Mouse (Mus musculus): ENCODE measurements at regions not wholly inside any gene's neighbourhood (a gene's known extent, or its start where the extent isn't known, plus 50 kb on each side); places are given as distances from the start of the nearest gene placed in this dataset.
A peak's percentile ranks its signal among the peaks of the same experiment; 100 is the strongest.

DNA sequence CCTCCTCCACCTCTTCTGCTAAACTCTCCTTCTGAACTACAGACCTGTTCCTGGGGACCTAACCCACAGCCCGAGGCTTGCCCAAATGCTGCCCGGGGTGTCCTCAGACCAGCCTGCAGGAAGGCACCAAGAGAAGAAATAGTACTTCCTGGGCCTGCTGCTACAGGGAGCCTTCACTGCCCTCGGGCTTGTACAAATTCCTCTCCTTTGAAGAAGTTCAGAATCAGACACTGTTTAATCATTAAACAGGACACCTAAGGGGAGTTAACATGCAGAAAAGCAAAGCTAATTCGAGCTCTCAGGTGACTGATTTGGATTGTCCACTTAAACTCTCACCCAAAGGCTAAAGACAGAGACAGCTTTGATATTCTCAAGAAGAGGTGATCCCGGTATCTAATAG is 651.8 kb downstream of the Dhx35 start:
- DNase-seq (ENCODE audit: low spot score), result no peak
- intact Hi-C loops (cut with DNase I), result no loop called here

DNA sequence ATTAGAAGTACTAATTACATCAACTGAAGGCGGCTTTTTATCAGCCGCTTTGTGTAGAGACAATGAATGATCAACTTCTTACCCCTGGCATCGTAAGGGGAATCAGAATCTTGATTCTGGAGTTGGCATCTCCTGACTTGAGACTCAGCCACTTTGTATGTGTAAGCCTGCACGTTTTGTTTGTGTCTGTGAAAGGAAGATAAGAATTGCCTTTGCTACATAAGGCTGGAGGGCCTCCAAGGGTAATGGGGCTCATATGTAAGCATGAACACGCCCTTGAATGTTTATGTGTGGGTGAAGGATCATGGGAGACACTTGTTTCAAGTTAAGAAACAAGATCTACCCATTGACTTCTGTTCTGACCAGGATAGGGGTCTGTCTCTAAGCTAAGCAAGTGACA is 652.3 kb downstream of the Dhx35 start:
- no peak for DNase-seq (ENCODE audit: low spot score)
- intact Hi-C loops (cut with DNase I), result no loop called here

DNA sequence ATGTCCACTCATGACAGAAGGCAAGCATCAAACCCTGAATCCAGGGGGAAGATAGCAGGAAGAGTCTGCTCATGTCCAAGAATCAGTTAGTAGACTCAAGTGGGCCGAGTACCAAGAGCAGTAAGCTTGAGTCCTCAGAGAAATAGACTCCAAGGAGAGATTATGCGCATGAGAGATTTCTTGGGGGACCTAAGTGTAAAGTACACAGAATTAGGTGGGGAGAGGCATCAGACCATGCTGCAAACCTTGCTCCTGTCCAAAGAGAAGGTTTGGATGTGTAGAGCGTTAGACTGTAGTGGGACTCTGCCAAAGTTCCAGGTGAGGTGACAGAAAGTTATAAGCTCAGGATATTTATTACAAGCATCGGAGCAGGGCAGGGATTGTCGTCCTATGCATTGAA is 654.4 kb downstream of the Dhx35 start:
- intact Hi-C loops (cut with DNase I), result no loop called here
- DNase-seq (ENCODE audit: low spot score), result no peak

DNA sequence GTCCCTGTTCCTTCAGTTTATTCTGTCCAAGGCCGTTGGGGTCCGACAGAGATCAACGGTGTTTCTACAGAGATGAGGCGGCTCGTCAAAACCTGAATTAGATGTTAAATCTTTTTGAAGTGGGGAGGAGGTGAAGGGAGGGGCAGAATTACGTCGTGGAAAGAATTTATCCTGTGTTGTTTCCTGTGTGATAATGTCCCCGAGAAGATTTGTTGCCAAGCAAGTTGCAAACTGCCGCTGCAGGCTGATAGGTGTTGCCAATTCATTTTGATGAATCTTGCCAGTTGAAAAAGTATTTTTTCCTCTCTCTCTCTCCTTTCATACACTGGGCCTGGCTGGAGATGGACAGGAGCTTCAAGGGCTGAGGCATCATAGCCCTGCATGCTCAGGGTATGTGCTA is 656.8 kb downstream of the Dhx35 start:
- intact Hi-C loops (cut with DNase I), result no loop called here
- DNase-seq (ENCODE audit: low spot score), result no peak

DNA sequence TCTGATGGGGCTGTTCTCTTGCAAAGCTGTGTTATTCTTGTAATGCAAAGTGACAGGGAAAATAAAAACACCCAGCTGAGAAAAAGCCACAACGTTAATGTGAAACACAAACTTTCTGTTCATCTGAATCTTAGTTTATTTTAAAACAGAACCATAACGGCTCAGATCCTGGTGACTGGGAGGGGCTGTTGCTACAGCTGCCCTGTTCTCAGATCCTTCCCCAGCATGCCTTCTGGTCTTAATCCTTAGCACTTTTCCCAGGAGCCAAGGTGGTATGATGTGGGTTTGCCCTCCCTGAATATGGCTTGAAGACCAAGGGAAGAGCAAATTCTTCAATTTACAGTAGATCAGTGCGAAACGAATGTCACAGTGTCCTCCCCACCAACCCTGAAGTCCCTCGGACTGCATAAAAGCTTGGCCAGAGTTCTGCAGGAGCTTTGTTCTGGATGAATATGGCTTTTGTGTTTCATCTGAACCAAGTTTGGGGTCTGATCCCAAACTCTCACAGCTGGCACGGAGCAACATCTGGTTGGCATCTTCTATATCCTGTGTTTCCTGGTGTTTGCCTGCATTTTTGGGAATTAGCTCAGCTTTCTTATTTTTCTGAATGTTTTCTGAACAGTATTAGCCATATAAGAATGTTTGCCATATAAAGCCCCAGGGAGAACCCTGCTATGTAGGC is 686.9 kb downstream of the Dhx35 start:
- no peak for DNase-seq (ENCODE audit: low spot score)
- intact Hi-C loops (cut with DNase I), result no loop called here

DNA sequence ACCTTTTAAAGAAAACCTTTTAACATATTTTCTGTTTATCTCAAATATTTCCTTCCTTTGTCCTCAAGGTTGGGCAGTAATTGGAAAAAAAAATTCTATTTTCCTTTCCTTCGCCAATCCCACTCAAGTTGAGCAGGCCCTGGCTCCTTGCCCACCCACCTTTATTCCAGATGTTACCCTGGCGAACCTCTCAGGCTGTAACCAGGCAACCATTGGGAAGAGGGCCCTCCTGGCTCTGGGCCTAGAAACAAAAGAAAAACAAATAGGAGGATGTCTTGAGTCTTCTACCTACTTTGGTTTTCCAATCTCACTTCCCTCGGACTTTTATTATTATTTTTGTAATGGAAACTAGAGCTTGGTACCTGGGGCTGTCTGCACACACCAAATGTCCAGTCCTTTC is 696.5 kb downstream of the Dhx35 start:
- intact Hi-C loops (cut with DNase I), result no loop called here
- DNase-seq (ENCODE audit: low spot score), result peak; percentile 53

DNA sequence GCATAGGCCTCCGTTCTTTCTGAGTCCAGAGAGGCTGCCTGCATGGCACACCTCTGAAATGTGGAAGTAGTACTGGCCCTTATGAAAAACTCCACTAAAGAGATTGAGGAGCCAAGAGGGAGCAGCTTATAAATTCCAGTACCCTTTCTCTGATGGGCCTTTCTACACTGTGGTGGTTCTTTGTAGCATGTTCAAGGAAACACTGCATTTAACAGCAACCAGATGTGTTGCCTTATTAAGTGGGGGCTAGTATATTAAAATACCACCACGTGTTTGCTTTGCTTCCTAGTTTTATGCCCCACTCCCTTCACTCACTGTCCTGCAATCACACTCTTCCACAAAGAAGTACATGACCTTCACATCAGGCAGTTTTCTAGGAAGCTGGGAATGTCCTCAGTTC is 704.1 kb downstream of the Dhx35 start:
- no peak for DNase-seq (ENCODE audit: low spot score)
- intact Hi-C loops (cut with DNase I), result no loop called here

DNA sequence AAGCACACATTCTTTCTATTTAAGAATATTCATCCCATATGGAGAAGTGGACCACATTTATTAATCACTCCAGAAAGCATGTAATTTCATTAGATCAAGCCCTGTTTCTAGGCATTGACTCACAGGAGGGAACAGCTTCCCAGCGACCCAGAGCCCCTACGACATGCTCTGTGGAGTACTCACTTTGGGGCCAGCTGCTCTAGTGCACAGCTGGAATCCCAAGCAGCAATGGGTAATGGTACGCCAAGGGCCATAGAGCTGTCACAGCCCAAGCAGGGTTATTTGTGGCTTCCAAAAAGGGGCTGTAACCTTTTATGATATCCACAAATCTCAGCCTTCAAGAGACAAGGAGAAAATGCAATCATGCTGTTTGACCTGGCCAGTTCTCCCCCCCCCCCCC is 706.4 kb downstream of the Dhx35 start:
- intact Hi-C loops (cut with DNase I), result no loop called here
- DNase-seq (ENCODE audit: low spot score), result no peak

DNA sequence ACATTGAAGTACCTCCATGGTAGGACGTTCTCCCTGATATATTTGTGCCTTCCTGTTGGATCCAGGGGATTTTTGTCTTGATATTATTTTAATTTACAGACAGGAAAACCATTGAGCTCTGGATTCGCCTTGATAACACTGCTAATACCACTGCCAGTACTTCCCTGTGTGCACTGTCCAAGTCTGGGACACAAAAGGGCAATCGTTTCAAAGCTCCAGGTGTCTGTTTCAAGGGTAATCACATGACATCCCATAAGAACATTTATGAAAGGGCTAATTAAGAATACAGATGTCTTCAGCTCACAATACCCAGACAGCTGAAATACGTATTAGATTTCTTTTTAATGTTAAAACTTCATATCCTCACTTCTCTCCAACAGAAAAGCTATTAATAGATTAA is 724.5 kb downstream of the Dhx35 start:
- intact Hi-C loops (cut with DNase I), result no loop called here
- DNase-seq (ENCODE audit: low spot score), result peak; percentile 23

DNA sequence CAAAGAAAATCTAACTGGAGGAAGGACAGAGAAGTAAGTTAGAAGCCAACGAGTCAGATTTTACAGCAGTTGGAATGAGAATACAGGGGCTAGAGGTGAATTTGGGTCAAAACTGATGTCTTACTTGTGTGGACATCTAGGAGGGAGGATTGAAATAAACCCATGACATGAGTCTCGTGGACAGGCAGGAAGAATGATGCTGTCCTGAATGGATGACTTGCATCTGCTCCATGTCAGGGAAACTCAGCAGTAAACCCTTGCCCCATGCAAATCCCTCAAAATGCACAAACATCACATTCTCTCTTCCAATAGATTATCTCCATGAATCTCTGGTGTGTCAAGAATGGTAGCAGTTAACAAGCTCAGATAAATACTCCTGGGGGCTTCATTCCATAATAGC is 729.1 kb downstream of the Dhx35 start:
- no peak for DNase-seq (ENCODE audit: low spot score)
- intact Hi-C loops (cut with DNase I), result no loop called here

DNA sequence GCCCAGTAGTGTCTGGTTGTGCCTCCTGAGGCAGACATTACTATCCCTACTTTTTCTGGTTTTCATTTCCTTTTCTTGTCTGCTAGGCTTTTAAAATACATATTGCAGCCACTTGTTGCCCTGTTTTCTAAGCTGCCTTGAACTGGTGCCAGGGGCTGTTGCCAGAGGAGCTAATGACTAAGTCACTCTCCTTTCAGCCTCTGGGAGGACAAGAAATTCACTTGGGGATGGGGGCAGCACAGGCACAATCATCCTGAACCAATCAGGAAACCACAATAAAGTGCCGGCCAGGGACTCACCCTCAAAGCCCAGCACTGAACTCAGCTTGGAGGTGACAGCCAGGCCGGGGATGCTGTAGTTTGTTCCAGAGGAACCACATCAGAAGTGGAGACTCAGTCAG is 740.3 kb downstream of the Dhx35 start:
- peak; percentile 57 for DNase-seq (ENCODE audit: low spot score)
- intact Hi-C loops (cut with DNase I), result no loop called here

DNA sequence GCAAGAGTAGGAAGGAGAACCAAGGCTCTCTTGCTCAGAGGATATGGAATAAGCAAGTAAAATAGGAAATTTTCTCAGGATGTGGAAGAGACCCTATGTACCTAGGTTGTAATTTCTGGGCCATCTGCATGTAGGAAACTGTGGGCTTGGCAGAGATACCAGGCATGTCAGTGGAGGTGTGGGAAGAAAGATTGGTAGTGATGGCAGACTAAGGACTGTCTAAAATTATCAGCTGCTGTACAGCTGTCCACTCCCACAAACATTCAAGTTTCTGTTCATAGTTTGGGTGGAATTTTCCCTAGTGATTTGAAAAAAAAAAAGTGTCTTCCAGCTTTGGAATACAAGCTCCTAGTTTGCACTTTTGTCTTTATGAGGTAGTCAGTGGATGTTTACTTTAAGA is 744.7 kb downstream of the Dhx35 start:
- intact Hi-C loops (cut with DNase I), result no loop called here

DNA sequence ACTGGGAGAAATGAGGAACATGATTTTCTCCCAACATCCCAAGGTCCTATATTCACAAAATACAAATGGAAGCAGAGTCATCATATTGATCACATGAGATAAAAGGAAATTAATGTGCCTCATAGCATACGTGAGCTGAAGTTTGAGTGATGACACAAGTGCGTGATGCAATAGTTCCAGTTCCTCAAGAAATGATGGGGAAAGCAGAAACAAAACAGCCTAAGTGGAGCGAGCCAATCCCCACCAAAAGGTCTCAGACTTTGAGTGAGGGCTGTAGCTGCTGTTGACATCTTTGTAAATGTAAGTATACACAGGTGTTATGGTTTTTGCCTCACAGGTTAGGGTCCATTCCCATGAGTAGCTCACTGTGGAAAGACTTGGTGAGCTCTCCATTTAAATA is 763.0 kb downstream of the Dhx35 start:
- intact Hi-C loops (cut with DNase I), result no loop called here
- DNase-seq (ENCODE audit: low spot score), result no peak

More for the DNA sequence above, 744.7 kb downstream of the Dhx35 start:
- no peak for DNase-seq (ENCODE audit: low spot score)

DNA sequence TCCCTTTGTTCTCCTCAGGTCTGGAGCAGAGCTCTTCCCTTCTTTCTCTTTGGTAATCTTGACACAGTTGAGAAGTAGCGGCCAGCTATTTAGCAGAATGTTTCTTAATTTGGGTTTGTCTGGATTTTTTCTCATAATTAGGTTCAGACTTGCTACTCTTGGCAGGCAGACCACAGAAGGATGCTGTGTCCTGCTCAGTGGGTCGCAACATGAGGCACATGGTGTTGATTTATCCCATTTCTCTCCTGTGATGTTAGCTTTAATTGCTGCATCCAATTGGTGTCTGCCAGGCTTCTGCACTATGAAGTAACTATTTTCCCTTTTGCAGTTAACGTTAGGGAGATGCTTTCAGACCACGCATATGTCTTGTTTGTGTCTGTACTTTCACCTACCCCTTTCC is 768.7 kb downstream of the Gm826 start:
- no peak for DNase-seq (ENCODE audit: low spot score)
- intact Hi-C loops (cut with DNase I), result no loop called here

DNA sequence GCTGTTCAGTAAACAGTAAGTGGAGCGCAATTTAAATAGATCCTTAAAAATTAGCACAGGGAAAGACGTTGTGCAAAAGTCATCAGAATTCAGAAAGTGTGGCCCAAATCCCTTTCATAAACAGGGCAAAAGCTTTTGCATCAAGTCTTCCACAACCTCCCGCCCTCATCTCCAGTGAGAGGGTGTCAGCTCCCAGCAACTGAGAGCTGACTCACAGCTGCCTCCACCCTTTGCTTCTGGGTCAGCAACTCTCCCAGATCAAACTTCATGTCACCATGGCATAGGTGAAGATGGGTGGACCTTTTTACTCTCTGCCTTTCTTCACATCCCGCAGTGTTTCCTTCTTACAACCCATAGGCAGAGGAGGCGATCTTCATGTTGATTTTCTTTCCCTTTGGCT is 768.0 kb downstream of the Gm826 start:
- DNase-seq (ENCODE audit: low spot score), result no peak
- intact Hi-C loops (cut with DNase I), result no loop called here

DNA sequence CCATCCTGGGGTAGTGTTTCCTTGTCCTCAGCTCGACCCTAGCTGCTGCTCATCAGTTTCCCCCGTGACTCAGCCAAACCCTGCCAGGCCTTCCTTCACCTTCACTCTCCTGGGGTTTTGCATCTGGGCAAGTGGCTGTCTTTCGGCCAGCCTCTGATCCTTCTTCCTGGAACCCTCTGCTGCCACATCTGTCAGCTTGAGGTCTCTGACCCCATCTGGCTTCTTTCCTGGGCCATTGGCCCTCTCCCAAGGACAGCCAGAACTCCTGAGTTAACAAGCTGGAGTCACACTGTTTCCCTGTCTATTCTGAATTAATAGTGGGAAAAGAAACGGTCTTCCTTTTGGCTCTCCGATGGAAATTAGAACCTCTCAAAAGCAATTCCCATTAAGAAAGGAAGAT is 767.5 kb downstream of the Gm826 start:
- peak; percentile 65 for DNase-seq (ENCODE audit: low spot score)
- intact Hi-C loops (cut with DNase I), result no loop called here

DNA sequence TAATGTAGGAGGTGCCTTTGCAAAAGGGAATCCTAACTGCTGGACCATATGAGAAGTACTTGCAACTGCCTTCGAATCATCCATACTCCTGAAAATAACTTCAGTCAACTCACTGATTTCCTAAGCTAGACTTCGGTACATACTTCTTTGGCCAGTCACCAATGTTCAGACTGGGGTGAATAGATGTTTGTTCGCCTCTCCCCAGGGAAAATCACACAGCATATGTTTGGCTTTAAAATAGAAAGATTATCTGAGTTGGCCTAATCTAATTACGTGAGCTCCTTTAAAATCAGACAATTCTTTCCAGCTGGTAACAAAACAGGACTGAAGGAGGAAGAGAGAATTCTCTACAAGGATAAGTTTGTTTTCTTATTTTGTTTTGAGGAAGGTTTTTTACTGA is 765.6 kb downstream of the Gm826 start:
- intact Hi-C loops (cut with DNase I), result no loop called here
- DNase-seq (ENCODE audit: low spot score), result no peak

DNA sequence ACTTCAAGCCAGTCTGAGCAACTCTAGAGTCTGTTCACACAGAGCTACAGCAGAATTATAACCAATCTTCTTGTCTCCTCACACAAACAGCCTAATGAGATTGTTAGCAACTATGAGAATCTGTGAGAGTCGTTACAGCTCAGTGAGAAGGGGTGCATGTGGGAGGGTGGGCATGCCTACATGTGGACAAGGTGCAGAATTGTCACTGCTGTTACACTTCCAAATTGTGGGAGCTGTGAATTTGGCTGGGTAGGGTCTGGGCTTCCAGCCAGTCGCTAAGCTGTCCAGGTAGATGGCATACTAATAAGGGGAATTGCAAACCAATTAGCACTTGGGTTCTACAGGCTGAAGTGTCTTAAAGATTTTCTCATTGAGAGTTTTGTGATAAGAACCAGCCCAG is 762.1 kb downstream of the Gm826 start:
- intact Hi-C loops (cut with DNase I), result no loop called here
- DNase-seq (ENCODE audit: low spot score), result no peak

DNA sequence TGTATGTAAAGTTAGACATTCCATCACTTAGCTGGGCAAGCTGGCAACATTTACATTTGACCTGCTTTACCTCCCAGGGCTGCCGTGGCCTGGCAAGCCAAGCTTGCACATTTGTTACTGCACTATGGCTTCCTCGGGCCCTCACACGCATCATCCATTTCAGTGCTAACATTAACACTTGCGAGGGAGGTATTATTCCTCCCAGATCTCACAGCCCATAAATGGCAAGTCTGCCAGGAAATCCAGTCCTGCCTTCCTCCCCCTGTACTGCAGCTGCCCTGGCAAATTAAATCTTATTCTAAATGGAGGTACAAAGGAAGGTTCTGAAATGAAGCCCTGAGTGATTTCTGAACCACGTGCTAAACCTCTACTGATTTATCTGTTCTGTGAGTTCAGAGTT is 758.7 kb downstream of the Gm826 start:
- intact Hi-C loops (cut with DNase I), result no loop called here
- DNase-seq (ENCODE audit: low spot score), result no peak

DNA sequence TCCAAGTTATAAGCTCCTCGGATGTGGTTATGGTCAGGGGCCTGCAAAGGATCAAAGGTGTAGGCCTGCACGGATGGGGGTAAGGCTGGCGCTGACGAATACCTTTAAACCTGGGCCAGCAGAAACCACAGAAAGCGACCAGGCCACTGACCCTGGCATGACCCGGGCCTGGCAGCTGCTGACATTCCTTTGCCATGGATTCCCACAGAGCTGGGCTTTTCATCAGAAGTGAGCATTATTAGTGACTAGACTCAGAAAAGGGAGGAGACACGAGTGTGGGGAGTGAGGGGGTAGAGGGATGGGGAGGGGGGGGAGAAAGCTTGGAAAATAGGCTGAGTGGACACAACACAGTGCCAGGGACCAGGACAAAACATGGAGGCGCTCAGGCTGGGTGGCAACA is 750.9 kb downstream of the Gm826 start:
- intact Hi-C loops (cut with DNase I), result no loop called here
- DNase-seq (ENCODE audit: low spot score), result no peak

DNA sequence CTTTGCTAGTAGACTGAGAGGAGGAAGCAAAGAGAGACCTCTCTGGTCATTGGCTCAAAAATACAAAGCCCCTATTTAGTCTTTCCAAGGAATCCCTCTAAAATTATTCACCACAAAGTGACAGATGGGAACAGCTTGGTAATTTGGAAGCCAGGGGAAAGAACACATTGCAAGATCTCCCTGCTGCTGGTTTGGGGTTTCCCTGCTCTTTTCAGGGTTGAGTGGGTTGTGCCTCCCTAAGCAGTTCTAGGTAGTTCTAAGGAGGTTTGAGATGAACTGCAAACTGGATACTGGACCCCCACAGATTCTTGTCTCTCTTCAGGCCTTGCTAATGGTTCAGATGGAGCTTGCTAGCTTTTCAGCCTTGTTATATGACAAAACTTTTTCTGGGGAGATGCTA is 749.3 kb downstream of the Gm826 start:
- no peak for DNase-seq (ENCODE audit: low spot score)
- intact Hi-C loops (cut with DNase I), result no loop called here

DNA sequence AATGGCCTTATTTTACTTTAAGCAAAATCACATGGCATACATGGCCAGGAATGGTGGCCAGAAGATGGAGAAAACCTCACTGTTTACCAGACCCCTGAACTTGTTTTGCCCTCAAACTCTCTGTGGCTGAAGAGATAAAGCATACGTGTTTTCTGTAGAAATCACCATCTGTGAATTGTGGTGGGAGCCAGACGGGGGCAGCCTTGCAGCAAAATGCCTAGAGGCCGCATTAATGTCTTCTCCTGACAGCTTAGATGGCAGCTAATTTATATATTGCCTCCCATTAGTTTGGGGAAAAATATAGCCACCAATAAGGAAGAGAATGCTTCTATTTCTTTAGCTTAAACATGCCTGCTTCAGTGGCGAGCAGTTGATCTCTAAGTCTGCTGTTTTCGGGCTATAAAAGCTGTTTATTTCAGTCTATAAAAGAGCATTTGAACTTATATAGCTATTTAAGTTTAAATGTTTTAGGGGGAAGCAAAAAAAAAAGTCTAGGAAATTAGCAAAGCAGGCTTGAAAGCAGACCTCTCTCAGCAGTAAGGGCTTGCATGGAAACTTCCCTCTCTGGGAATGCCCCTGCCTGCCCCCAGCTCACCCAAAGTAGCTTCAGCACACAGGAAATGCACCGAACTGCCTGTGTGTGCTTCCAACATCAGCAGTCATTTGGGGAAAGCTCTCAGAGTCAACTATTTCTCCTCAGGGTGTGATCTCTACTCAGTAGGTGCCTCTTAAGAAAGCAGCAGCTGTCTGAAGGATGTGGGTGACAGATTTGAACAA is 747.1 kb downstream of the Gm826 start:
- intact Hi-C loops (cut with DNase I), result no loop called here
- DNase-seq (ENCODE audit: low spot score), result no peak

Data from heart, postnatal 25 days (tissue).